Mouse (Mus musculus) cerebellum, adult 2 months (tissue): ENCODE results near the gene Spast.

Experiments
- CTCF ChIP-seq: fragments of 200-500 bp; IDR thresholded peaks from 2 replicates; pipeline ENCODE4 v1.5.1; 2011; ENCODE audit warnings: low read depth, mild to moderate bottlenecking, control low read depth, low read length, moderate library complexity, borderline replicate concordance; ENCODE audit not compliant: insufficient read depth
- POLR2A ChIP-seq: fragments of 200-500 bp; IDR thresholded peaks from 2 replicates; pipeline ENCODE4 v1.6.1; 2011; ENCODE audit warnings: low read length, control low read depth, borderline replicate concordance; ENCODE audit not compliant: insufficient read depth

DNA sequence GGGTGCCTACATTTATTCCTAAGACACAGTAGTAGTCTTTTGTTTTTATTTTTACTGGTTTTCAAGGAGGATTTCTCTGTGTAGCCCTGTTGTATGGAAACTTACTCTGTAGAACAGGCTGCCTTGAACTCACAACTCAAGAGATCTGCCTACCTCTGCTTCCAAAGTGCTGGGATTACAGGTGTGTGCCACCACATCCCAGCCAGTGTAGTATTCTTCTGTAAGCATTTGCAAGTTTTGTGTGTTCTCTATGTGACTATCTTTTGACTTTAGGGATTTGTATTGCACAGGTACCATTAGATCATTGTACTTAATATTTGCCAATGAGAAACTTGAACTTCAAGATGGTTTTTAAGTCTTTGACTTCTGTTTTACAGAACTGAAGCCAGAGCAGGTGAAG is 47.9 kb downstream of the Spast start:
- TF ChIP-seq CTCF (no peak), POLR2A (no peak)
